Mouse (Mus musculus): ENCODE data around the gene Adgrl2. TPM values are rescaled to one million over a fixed set of nuclear protein-coding genes. Genes with fewer than 3 reads are reported as not detected.

The Adgrl2 gene
- polyA plus RNA-seq, 1 experiment from 2014 or later = 132 TPM

DNA sequence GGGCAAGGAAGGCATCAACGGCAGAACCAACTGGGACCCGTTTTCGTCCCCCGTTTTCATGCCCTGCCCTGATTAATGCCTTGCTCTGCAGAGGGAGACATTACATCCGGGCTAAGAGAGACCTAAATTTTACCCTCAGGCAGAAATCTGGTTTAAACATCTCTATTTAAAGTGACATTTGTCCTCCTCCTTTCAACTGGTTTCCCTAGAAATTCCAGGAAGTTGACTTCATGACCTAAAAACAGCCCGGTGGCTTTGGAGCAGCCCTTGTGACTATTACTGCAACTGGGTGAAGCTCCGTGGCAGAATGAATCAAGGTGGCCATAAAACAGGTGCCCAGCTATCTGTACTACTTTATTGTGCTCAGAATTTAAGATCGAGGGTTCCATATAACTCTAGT lies 8.6 kb downstream of the Adgrl2 start:
- Histone ChIP-seq H3K9me3 (ENCODE audit: control insufficient read depth, low read length) (no peaks in the 10 kb centered on the region), H3K27me3 (replicated peaks; ENCODE audit: control insufficient read depth, insufficient read depth, low read length) (no peaks in the 10 kb centered on the region), H3K27ac (ENCODE audit: low read length) (no peak overlapping the region), H3K4me1 (replicated peaks; ENCODE audit: control insufficient read depth, insufficient read depth, low read length) (peaks cover 49% of the 10 kb centered on the region), H3K4me2 (ENCODE audit: low read length) (no peak overlapping the region), H3K36me3 (ENCODE audit: control insufficient read depth, insufficient read depth) (no peaks in the 10 kb centered on the region), H3K4me3 (replicated peaks; ENCODE audit: low read length) (no peak overlapping the region), H3K9ac (replicated peaks; ENCODE audit: low read depth, low read length) (no peak overlapping the region)
- 83% methylated on average over 8 of the region's 8 CpGs for WGBS
- no peak for ATAC-seq

DNA sequence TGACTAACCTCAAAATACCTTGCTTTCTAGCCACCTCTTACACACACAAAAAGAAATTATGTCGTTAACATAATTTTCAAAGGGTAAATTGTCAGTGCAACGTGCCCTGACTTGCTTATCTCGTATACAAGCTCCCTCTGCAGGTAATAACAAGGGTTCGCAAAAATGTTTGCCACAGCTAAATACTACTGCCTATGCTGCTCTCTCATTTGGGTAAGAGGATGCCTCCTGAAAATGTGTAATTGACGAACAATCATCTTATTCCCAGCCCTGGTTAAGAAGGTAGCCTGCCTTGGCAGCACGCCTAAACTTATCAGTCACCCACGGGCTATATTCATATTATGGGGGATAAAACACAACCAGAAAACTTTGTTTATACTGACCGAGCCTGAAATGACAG lies 11.8 kb downstream of the Adgrl2 start:
- Histone ChIP-seq H3K9ac (replicated peaks; ENCODE audit: low read depth, low read length) (peak overlapping the region; percentile 13), H3K27me3 (replicated peaks; ENCODE audit: control insufficient read depth, insufficient read depth, low read length) (no peaks in the 10 kb centered on the region), H3K9me3 (ENCODE audit: control insufficient read depth, low read length) (no peaks in the 10 kb centered on the region), H3K4me3 (replicated peaks; ENCODE audit: low read length) (no peak overlapping the region), H3K36me3 (ENCODE audit: control insufficient read depth, insufficient read depth) (no peaks in the 10 kb centered on the region), H3K27ac (ENCODE audit: low read length) (no peak overlapping the region), H3K4me1 (replicated peaks; ENCODE audit: control insufficient read depth, insufficient read depth, low read length) (peaks cover 21% of the 10 kb centered on the region), H3K4me2 (ENCODE audit: low read length) (peak overlapping the region; percentile 29)
- WGBS = 21% methylated on average over 8 of the region's 8 CpGs
- peak; percentile 62 for ATAC-seq

DNA sequence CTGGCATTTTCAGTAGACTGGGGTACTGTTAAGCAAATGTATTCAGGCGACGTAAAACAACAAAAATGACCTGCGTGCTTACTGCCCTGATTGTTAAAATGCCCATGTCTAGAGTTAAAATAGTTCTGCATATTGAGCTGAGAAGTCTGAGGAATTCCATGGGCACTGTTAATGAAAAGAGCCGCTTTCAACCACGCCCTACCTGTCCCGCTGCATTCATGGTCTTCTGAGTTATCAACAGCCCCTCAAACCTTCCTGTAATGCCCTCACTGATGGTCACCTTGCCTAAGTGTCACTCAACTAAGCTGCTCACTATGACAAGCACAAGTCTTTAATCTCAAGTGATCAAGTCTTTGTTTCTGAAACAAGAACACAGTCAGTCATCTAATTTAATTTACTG lies 12.5 kb downstream of the Adgrl2 start:
- no peaks in the 10 kb centered on the region for H3K36me3 ChIP-seq (ENCODE audit: control insufficient read depth, insufficient read depth)
- peak overlapping the region; percentile 45 for H3K4me3 ChIP-seq (replicated peaks; ENCODE audit: low read length)
- WGBS = 37% methylated on average over 6 of the region's 6 CpGs
- H3K27ac ChIP-seq (ENCODE audit: low read length) = no peak overlapping the region; the same call in 1 of the 2 replicates
- H3K9ac ChIP-seq (replicated peaks; ENCODE audit: low read depth, low read length) = peak overlapping the region; percentile 44
- H3K4me2 ChIP-seq (ENCODE audit: low read length) = peak overlapping the region; percentile 78
- no peaks in the 10 kb centered on the region for H3K27me3 ChIP-seq (replicated peaks; ENCODE audit: control insufficient read depth, insufficient read depth, low read length)
- no peak; the same call in 1 of the 2 replicates for ATAC-seq
- H3K9me3 ChIP-seq (ENCODE audit: control insufficient read depth, low read length) = no peaks in the 10 kb centered on the region
- H3K4me1 ChIP-seq (replicated peaks; ENCODE audit: control insufficient read depth, insufficient read depth, low read length) = peaks cover 21% of the 10 kb centered on the region

GRCm38 (mm10) chr3:148977124-148977529 lies 13.2 kb downstream of the Adgrl2 start:
- Histone ChIP-seq H3K4me2 (ENCODE audit: low read length) (peak overlapping the region; percentile 78), H3K27me3 (replicated peaks; ENCODE audit: control insufficient read depth, insufficient read depth, low read length) (no peaks in the 10 kb centered on the region), H3K9ac (replicated peaks; ENCODE audit: low read depth, low read length) (peak overlapping the region; percentile 65), H3K9me3 (ENCODE audit: control insufficient read depth, low read length) (no peaks in the 10 kb centered on the region), H3K4me1 (replicated peaks; ENCODE audit: control insufficient read depth, insufficient read depth, low read length) (peaks cover 26% of the 10 kb centered on the region), H3K4me3 (replicated peaks; ENCODE audit: low read length) (peak overlapping the region; percentile 45), H3K36me3 (ENCODE audit: control insufficient read depth, insufficient read depth) (no peaks in the 10 kb centered on the region), H3K27ac (ENCODE audit: low read length) (peak overlapping the region; percentile 76)
- WGBS = 4% methylated on average over 16 of the region's 16 CpGs
- ATAC-seq = peak; percentile 90

DNA sequence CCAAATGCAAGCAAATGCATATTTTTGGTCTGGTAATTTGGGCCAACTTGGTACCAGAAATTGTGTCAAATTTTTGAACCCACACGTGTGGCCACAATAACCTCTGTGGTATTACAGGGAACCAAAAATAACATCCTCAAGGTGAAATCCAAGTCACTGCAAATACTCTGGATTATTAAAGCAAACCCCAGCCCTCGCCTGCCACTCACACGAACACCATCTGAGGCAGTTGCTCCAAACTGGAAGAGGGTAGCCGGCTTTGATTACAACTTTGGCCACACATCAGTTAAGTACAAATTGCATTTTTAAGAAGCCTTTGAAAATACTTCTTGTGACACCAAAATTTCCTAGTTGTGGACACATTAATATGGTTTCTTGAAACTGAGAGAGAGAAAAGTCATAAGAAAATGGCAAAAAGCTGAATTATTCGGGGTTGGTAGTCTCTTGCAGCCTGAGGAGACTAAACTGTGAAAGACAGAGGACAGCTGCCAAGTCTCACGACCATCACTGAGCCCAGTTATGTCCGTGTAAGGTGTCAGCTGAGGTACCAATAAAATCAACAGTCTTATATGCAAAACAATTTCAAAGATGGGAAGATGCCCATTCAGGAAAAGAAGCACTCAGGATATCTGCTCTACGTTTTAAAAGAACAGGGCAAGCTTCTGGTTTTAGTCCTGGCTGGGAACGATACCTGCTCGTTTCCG lies 18.3 kb downstream of the Adgrl2 start:
- Histone ChIP-seq H3K27ac (ENCODE audit: low read length) (no peak overlapping the region), H3K36me3 (ENCODE audit: control insufficient read depth, insufficient read depth) (no peaks in the 10 kb centered on the region), H3K9me3 (ENCODE audit: control insufficient read depth, low read length) (no peaks in the 10 kb centered on the region), H3K27me3 (replicated peaks; ENCODE audit: control insufficient read depth, insufficient read depth, low read length) (no peaks in the 10 kb centered on the region), H3K4me3 (replicated peaks; ENCODE audit: low read length) (no peak overlapping the region), H3K9ac (replicated peaks; ENCODE audit: low read depth, low read length) (0 out of 2 replicates have a peak overlapping the region, but pooled peaks have one; percentile 13), H3K4me2 (ENCODE audit: low read length) (no peak overlapping the region), H3K4me1 (replicated peaks; ENCODE audit: control insufficient read depth, insufficient read depth, low read length) (peaks cover 13% of the 10 kb centered on the region)
- WGBS = 74% methylated on average over 11 of the region's 11 CpGs
- no peak for ATAC-seq

- Histone ChIP-seq H3K27me3 (replicated peaks; ENCODE audit: control insufficient read depth, insufficient read depth, low read length) (no peaks in the 10 kb centered on the region), H3K4me2 (ENCODE audit: low read length) (no peak overlapping the region), H3K36me3 (ENCODE audit: control insufficient read depth, insufficient read depth) (no peaks in the 10 kb centered on the region)
Observed at GRCm38 (mm10) chr3:148964991-148965605, 25.3 kb downstream of the Adgrl2 start.

GRCm38 (mm10) chr3:148963381-148964044 lies 26.8 kb downstream of the Adgrl2 start:
- peaks cover 40% of the 10 kb centered on the region for H3K4me1 ChIP-seq (replicated peaks; ENCODE audit: control insufficient read depth, insufficient read depth, low read length)
- no peaks in the 10 kb centered on the region for H3K9me3 ChIP-seq (ENCODE audit: control insufficient read depth, low read length)
- 90% methylated on average over 5 of the region's 5 CpGs for WGBS
- no peak overlapping the region for H3K4me3 ChIP-seq (replicated peaks; ENCODE audit: low read length)
- no peaks in the 10 kb centered on the region for H3K36me3 ChIP-seq (ENCODE audit: control insufficient read depth, insufficient read depth)
- no peak for ATAC-seq
- no peak overlapping the region for H3K9ac ChIP-seq (replicated peaks; ENCODE audit: low read depth, low read length)
- no peak overlapping the region for H3K27ac ChIP-seq (ENCODE audit: low read length)
- H3K27me3 ChIP-seq (replicated peaks; ENCODE audit: control insufficient read depth, insufficient read depth, low read length) = no peaks in the 10 kb centered on the region
- no peak overlapping the region for H3K4me2 ChIP-seq (ENCODE audit: low read length)

More at GRCm38 (mm10) chr3:148964991-148965605, 25.3 kb downstream of the Adgrl2 start:
- ATAC-seq = no peak
- Histone ChIP-seq H3K9ac (replicated peaks; ENCODE audit: low read depth, low read length) (no peak overlapping the region), H3K9me3 (ENCODE audit: control insufficient read depth, low read length) (no peaks in the 10 kb centered on the region), H3K27ac (ENCODE audit: low read length) (no peak overlapping the region), H3K4me3 (replicated peaks; ENCODE audit: low read length) (no peak overlapping the region), H3K4me1 (replicated peaks; ENCODE audit: control insufficient read depth, insufficient read depth, low read length) (peaks cover 30% of the 10 kb centered on the region)
- WGBS = 38% methylated on average over 13 of the region's 13 CpGs

DNA sequence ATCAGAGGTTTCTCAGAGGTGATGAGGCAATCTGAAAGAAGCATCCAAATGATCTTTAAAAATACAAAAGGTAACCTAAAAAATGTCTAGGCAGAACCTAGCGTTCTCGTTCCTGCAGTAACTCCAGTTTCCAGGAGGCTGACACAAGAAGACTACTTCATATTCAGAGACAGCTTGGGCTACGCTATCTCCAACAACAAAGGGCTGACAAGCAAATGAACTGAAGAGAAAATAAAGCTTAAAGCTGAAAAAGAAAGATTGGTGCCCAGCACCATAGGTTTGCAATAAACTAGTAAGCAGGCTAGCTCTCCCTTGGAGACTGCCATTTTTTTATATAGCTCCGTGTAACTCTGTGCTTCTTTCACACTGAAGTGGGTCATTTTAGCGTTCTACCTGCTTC lies 28.7 kb downstream of the Adgrl2 start:
- no peak overlapping the region for H3K27ac ChIP-seq (ENCODE audit: low read length)
- H3K36me3 ChIP-seq (ENCODE audit: control insufficient read depth, insufficient read depth) = no peaks in the 10 kb centered on the region
- ATAC-seq = no peak
- H3K4me3 ChIP-seq (replicated peaks; ENCODE audit: low read length) = no peak overlapping the region
- H3K9ac ChIP-seq (replicated peaks; ENCODE audit: low read depth, low read length) = no peak overlapping the region
- 47% methylated on average over 5 of the region's 5 CpGs for WGBS
- no peaks in the 10 kb centered on the region for H3K27me3 ChIP-seq (replicated peaks; ENCODE audit: control insufficient read depth, insufficient read depth, low read length)
- no peaks in the 10 kb centered on the region for H3K9me3 ChIP-seq (ENCODE audit: control insufficient read depth, low read length)
- H3K4me1 ChIP-seq (replicated peaks; ENCODE audit: control insufficient read depth, insufficient read depth, low read length) = peaks cover 48% of the 10 kb centered on the region
- no peak overlapping the region for H3K4me2 ChIP-seq (ENCODE audit: low read length)

GRCm38 (mm10) chr3:148960751-148961289 lies 29.5 kb downstream of the Adgrl2 start:
- Histone ChIP-seq H3K4me1 (replicated peaks; ENCODE audit: control insufficient read depth, insufficient read depth, low read length) (peaks cover 52% of the 10 kb centered on the region), H3K36me3 (ENCODE audit: control insufficient read depth, insufficient read depth) (no peaks in the 10 kb centered on the region), H3K9ac (replicated peaks; ENCODE audit: low read depth, low read length) (no peak overlapping the region), H3K27ac (ENCODE audit: low read length) (no peak overlapping the region), H3K4me3 (replicated peaks; ENCODE audit: low read length) (no peak overlapping the region), H3K4me2 (ENCODE audit: low read length) (no peak overlapping the region), H3K9me3 (ENCODE audit: control insufficient read depth, low read length) (no peaks in the 10 kb centered on the region), H3K27me3 (replicated peaks; ENCODE audit: control insufficient read depth, insufficient read depth, low read length) (no peaks in the 10 kb centered on the region)
- no peak for ATAC-seq
- WGBS = 81% methylated on average over 9 of the region's 9 CpGs

Data from forebrain, embryonic 16.5 days (tissue).